Mouse (Mus musculus): ENCODE measurements at regions not wholly inside any gene's neighbourhood (a gene's known extent, or its start where the extent isn't known, plus 50 kb on each side); places are given as distances from the start of the nearest gene placed in this dataset.
A peak's percentile ranks its signal among the peaks of the same experiment; 100 is the strongest.

- Histone ChIP-seq H3K9ac (replicated peaks; ENCODE audit: low read depth) (no peak overlapping the region), H3K4me2 (replicated peaks; ENCODE audit: low read depth, low read length) (no peak overlapping the region), H3K27me3 (replicated peaks; ENCODE audit: insufficient read depth, low read length) (no peaks in the 10 kb centered on the region), H3K9me3 (ENCODE audit: low read length) (no peaks in the 10 kb centered on the region), H3K36me3 (ENCODE audit: insufficient read depth, low read length) (no peaks in the 10 kb centered on the region), H3K4me1 (ENCODE audit: insufficient read depth, low read depth, low read length) (no peaks in the 10 kb centered on the region), H3K27ac (ENCODE audit: low read length) (no peak overlapping the region), H3K4me3 (ENCODE audit: low read depth, low read length) (no peak overlapping the region)
- TF ChIP-seq CTCF (IDR thresholded peaks at IDR 0.05) (no peak), EP300 (IDR thresholded peaks at IDR 0.05) (no peak)
- no peak for ATAC-seq
- DNase-seq (ENCODE audit: low spot score), result no peak
- 83% methylated on average over 6 of the region's 6 CpGs for WGBS
Observed at GRCm38 (mm10) chr11:63761561-63761960, 160.5 kb downstream of the Hs3st3b1 start.

DNA sequence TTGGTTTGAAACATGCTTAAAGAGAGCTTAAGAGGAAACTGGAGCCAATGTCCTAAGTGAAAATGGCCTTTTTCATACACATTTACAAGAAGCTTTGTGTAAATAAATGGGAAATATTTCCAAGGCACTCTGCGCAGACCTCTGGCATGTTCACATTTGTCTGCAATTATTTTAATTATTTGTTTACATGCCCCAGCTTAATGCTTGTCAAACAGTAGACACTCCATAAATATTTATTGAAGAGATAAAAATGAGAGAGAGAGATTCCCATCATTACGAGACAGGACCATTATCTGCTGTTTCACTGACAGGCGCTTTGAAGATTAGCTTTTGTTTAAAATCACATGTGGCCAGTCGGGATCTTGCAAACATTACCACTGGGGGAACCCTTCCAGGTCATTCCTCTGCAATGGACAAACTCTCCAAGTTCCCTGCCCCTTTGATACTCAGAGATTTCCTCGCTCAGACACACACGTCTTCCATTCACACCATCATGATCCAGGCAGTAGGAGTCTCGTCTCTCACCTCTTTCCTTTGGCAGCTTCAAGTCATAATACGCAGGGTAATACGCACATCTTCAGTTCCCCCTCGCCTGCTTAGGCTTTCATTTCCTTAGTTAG is 154.3 kb downstream of the Hs3st3b1 start:
- peak; percentile 16 for DNase-seq (ENCODE audit: low spot score)
- WGBS, result 31% methylated on average over 10 of the region's 10 CpGs

DNA sequence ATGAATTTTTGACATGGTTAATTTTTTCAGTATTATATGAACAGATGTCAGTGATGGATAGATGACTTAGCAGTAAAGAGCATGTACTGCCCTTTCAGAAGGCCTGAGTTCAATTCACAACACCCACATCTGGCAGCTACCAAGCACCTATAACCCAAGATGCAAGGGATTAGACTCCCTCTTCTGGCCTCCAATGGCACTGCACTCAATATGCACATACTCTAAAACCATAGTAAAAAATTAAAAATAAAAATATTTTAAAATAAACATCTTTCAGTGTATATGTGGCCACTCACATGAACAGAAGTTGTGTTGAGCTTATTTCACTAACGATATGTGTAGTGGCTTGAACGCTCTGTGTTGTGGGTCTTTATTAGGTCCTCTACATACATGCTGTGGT is 152.4 kb downstream of the Hs3st3b1 start:
- H3K27me3 ChIP-seq (replicated peaks; ENCODE audit: insufficient read depth, low read length), result no peaks in the 10 kb centered on the region
- ATAC-seq (no peak), DNase-seq (ENCODE audit: low spot score) (no peak)
- no peak overlapping the region for H3K4me2 ChIP-seq (replicated peaks; ENCODE audit: low read depth, low read length)
- H3K4me1 ChIP-seq (ENCODE audit: insufficient read depth, low read depth, low read length), result no peaks in the 10 kb centered on the region
- 97% methylated on average over 2 of the region's 2 CpGs for WGBS
- no peaks in the 10 kb centered on the region for H3K36me3 ChIP-seq (ENCODE audit: insufficient read depth, low read length)
- TF ChIP-seq CTCF (IDR thresholded peaks at IDR 0.05) (peak; percentile 23; the same call in 1 of the 2 replicates), EP300 (IDR thresholded peaks at IDR 0.05) (no peak)
- no peak overlapping the region for H3K27ac ChIP-seq (ENCODE audit: low read length)
- no peak overlapping the region for H3K9ac ChIP-seq (replicated peaks; ENCODE audit: low read depth)
- no peaks in the 10 kb centered on the region for H3K9me3 ChIP-seq (ENCODE audit: low read length)
- no peak overlapping the region for H3K4me3 ChIP-seq (ENCODE audit: low read depth, low read length)

More for the DNA sequence above, 154.3 kb downstream of the Hs3st3b1 start:
- no peaks in the 10 kb centered on the region for H3K4me1 ChIP-seq (ENCODE audit: insufficient read depth, low read depth, low read length)
- no peak overlapping the region for H3K4me3 ChIP-seq (ENCODE audit: low read depth, low read length)
- TF ChIP-seq EP300 (IDR thresholded peaks at IDR 0.05), result no peak
- no peak for TF ChIP-seq CTCF (IDR thresholded peaks at IDR 0.05)
- ATAC-seq, result peak; percentile 26; the same call in 1 of the 2 replicates
- no peak overlapping the region for H3K9ac ChIP-seq (replicated peaks; ENCODE audit: low read depth)
- H3K9me3 ChIP-seq (ENCODE audit: low read length), result no peaks in the 10 kb centered on the region
- no peak overlapping the region for H3K27ac ChIP-seq (ENCODE audit: low read length)
- H3K27me3 ChIP-seq (replicated peaks; ENCODE audit: insufficient read depth, low read length), result no peaks in the 10 kb centered on the region
- no peak overlapping the region for H3K4me2 ChIP-seq (replicated peaks; ENCODE audit: low read depth, low read length)
- no peaks in the 10 kb centered on the region for H3K36me3 ChIP-seq (ENCODE audit: insufficient read depth, low read length)

DNA sequence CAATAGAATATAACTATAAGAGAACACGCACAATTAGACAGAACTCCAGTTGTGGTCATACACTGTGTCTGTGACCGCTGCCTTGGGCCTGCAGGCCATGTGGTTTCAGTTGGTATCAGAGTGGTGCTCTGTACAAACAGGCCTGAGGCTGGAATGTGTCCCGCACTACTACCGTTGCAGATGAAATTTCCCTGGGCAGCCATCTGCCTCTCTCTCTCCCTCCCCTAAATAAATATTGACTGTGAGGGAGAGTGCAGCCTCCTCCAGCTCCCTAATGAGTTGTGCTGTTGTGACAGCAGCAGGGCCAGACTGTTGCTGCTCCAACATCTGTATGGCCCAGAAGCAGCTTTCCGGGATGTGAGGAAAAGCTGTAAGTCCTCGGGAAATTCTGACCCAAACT is 146.7 kb downstream of the Hs3st3b1 start:
- no peak overlapping the region for H3K27ac ChIP-seq (ENCODE audit: low read length)
- TF ChIP-seq CTCF (IDR thresholded peaks at IDR 0.05) (no peak), EP300 (IDR thresholded peaks at IDR 0.05) (no peak)

GRCm38 (mm10) chr11:63779371-63779770 is 142.7 kb downstream of the Hs3st3b1 start:
- WGBS, result 69% methylated on average over 6 of the region's 6 CpGs
- Histone ChIP-seq H3K4me3 (ENCODE audit: low read depth, low read length) (no peak overlapping the region), H3K4me1 (ENCODE audit: insufficient read depth, low read depth, low read length) (no peaks in the 10 kb centered on the region), H3K9me3 (ENCODE audit: low read length) (no peaks in the 10 kb centered on the region), H3K36me3 (ENCODE audit: insufficient read depth, low read length) (no peaks in the 10 kb centered on the region), H3K4me2 (replicated peaks; ENCODE audit: low read depth, low read length) (no peak overlapping the region), H3K27ac (ENCODE audit: low read length) (no peak overlapping the region), H3K9ac (replicated peaks; ENCODE audit: low read depth) (no peak overlapping the region), H3K27me3 (replicated peaks; ENCODE audit: insufficient read depth, low read length) (no peaks in the 10 kb centered on the region)
- no peak for TF ChIP-seq EP300 (IDR thresholded peaks at IDR 0.05)
- no peak for TF ChIP-seq CTCF (IDR thresholded peaks at IDR 0.05)
- no peak for DNase-seq (ENCODE audit: low spot score)
- ATAC-seq, result no peak

More for the DNA sequence above, 146.7 kb downstream of the Hs3st3b1 start:
- no peak overlapping the region for H3K9ac ChIP-seq (replicated peaks; ENCODE audit: low read depth)
- H3K36me3 ChIP-seq (ENCODE audit: insufficient read depth, low read length), result no peaks in the 10 kb centered on the region
- 51% methylated on average over 6 of the region's 6 CpGs for WGBS
- no peak for DNase-seq (ENCODE audit: low spot score)
- H3K9me3 ChIP-seq (ENCODE audit: low read length), result no peaks in the 10 kb centered on the region
- no peak overlapping the region for H3K4me3 ChIP-seq (ENCODE audit: low read depth, low read length)
- H3K27me3 ChIP-seq (replicated peaks; ENCODE audit: insufficient read depth, low read length), result no peaks in the 10 kb centered on the region
- no peak for ATAC-seq
- H3K4me2 ChIP-seq (replicated peaks; ENCODE audit: low read depth, low read length), result no peak overlapping the region
- H3K4me1 ChIP-seq (ENCODE audit: insufficient read depth, low read depth, low read length), result no peaks in the 10 kb centered on the region

GRCm38 (mm10) chr11:63781967-63782915 is 139.8 kb downstream of the Hs3st3b1 start:
- Histone ChIP-seq H3K4me1 (ENCODE audit: insufficient read depth, low read depth, low read length) (no peaks in the 10 kb centered on the region), H3K9ac (replicated peaks; ENCODE audit: low read depth) (no peak overlapping the region), H3K4me2 (replicated peaks; ENCODE audit: low read depth, low read length) (no peak overlapping the region), H3K36me3 (ENCODE audit: insufficient read depth, low read length) (no peaks in the 10 kb centered on the region), H3K27me3 (replicated peaks; ENCODE audit: insufficient read depth, low read length) (no peaks in the 10 kb centered on the region), H3K27ac (ENCODE audit: low read length) (no peak overlapping the region), H3K4me3 (ENCODE audit: low read depth, low read length) (no peak overlapping the region), H3K9me3 (ENCODE audit: low read length) (no peaks in the 10 kb centered on the region)
- 72% methylated on average over 19 of the region's 19 CpGs for WGBS
- TF ChIP-seq EP300 (IDR thresholded peaks at IDR 0.05) (no peak), CTCF (IDR thresholded peaks at IDR 0.05) (no peak)
- no peak for ATAC-seq
- DNase-seq (ENCODE audit: low spot score), result no peak
